Mouse (Mus musculus): ENCODE results near the gene Cdh23.

Gene Cdh23

GRCm38 (mm10) chr10:60626086-60626485 is 70.2 kb downstream of the Cdh23 start:
- no peak for DNase-seq

DNA sequence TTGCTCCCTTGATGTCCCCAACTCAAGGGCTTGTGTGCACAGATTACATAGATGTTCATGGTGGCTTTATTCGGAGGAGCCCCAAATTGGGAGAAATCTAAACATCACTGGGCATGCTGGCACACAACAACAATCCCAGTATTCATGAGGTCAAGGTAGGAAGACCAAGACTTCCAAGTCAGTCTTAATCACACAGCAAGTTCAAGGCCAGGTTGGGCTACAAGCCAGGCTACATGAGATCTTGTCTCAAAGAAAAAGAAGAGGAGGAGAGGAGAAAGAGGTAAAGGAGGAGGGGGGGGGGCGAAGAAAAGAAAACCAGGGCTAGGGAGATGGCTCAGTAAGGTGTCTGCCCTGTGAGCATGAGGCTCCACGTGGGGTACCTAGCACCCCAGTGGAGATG is 70.8 kb downstream of the Cdh23 start:
- DNase-seq = no peak

DNA sequence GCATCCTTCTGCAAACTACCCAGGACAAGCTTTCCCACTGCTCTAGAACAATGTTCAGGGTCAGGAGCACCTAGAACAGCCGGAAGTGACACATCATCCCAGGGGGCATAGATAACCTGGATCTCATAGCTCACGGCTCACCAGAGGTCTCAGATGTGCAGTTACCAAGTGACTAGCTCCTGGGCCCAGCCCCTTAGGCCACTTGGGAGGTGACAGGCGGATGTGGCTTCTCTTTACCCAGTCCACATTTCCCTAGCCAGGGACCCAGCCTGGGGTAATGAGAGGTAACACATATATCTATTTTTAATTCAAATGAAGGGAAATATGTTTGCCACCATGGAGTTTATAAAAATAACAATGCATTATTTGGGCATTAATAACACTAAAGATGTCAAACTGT is 71.3 kb downstream of the Cdh23 start:
- DNase-seq = no peak

DNA sequence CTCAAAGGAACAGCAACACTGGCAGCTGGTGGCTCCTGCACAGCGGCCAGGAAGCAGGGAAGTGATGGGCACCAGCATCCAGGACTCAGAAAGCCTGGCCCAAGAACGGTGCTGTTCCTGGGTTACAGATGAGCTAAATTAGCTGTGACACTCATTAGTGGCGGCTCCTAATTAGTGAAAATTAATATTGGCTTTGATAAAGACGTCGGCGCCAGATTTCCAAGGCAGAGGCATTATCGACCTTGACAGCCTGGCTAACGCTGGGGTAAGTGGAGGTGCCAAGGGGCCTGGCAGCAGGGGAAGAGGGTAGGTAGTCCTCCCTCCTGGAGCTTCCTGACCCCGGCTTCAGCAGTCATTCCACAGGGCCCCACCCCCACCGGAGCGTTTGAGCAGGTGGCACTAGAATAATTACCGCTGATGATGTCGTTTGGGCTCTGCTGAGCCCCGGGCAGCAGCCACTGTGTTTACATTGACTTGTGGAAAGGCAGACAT is 72.0 kb downstream of the Cdh23 start:
- DNase-seq = no peak

DNA sequence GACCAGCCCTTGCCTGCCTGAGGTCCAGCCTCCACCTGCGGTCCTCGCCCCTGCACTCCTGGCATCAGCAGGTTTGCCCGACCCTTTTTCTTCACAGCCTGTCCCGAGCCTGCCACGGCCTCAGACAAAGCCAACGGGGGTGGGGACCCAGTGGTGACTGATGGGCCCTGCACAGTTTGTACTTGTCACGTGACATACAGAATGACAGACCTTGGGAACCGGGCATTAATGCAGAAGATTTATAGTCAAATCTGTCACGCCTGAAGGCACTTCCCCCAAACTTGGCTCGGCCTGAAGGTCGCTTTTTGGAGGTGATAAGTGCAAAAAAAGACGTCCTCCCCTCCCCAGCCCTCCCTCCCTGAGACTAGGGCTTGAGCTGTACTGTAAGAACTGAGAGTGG is 73.5 kb downstream of the Cdh23 start:
- no peak for DNase-seq

- no peak for DNase-seq
Observed at GRCm38 (mm10) chr10:60621470-60622170, 74.7 kb downstream of the Cdh23 start.

GRCm38 (mm10) chr10:60615898-60616297 is 80.4 kb downstream of the Cdh23 start:
- no peak for DNase-seq

GRCm38 (mm10) chr10:60612893-60613292 is 83.4 kb downstream of the Cdh23 start:
- no peak for DNase-seq

DNA sequence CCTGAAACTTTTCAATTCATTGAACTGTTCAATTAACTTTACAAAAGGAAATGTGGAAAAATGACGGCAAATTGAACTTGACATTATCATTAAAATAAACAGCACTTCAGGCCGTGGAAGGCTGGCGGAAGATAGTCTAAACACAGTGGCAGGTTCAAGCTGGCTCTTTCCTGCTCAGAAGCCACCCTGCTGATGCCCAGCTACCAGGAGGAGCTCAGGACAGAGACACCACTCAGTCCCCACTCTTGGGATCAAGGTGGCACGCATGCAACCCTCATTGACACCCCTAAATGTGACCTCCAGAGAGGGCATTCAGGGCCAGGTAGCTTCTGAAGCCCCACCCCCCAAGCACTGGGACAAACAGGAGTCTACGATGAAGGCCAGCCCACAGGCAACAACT is 89.1 kb downstream of the Cdh23 start:
- DNase-seq = no peak

DNA sequence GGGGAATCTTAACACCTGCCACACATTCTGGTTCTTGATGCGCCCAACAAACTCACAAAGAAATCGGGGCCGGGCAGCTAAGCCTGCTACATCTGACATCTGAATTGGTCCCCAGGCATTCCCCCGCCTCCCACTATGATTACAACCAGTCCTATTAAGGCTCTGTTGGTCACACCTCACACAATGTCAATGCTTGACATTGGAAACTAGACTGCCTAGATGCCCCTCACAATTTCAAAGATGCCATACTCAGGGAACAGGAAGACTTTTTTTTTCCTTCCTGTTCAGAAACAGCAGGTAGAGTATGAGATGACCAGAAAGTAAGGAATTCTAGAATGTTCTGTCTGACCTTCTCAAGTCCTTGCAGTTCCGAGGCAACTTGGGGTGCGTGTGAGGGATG is 89.6 kb downstream of the Cdh23 start:
- DNase-seq = no peak

GRCm38 (mm10) chr10:60602235-60602634 is 94.1 kb downstream of the Cdh23 start:
- DNase-seq = no peak

DNA sequence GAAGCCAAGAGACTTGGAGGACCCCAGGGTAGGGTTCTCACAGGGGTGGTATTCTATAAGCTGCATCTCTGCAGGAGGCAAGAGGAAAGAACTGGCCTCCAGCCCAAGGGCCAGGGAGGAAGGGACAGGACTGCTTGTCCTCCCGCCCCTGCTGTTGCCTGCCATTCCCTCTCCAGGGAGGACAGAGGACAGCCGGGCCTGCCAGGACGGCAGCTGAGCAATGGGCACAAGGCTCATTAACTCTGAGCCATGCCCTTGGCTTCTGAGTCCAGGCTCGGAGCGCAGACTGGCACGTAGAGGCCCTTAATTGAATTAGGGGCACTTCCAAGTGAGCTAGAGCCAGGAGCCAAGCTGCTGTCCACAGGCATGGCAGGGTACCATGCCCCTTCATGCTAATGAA is 101.1 kb downstream of the Cdh23 start:
- DNase-seq = peak; percentile 32 to 35

DNA sequence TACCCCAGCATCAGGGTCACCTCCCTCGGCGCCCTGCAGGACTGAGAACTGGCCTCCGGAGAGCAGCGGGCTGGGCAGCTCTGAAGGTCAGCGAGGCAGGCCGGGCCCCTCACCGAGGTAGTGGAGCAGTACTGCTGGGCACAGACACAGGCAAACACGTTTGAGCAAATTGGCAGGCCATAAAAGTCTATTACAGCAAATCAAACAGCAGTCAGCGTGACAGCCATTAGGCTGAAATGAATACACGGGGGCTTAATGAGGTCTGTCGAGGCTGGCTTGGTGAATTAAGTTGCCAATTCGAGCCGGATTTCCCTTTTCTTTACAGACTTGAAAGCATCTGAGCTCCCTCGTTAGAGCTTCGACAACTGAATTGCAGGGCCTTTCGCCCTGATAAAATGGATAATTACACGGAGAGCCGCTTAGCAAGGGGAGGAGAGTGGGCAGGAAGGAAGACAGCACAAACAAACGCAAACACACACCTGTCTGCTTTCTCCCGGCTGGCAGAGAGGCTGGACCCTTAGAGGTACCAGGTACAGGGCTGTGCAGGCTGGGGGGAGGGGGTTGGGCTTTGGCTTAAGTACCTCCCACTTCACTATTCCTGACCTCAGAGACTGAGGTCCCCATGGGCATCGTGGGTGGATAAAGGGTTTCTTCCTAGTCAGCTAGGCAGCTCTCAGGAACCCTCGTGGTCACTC is 103.3 kb downstream of the Cdh23 start:
- no peak for DNase-seq

- DNase-seq = no peak
Observed at GRCm38 (mm10) chr10:60591281-60591680, 105.0 kb downstream of the Cdh23 start.

- DNase-seq = no peak
Observed at GRCm38 (mm10) chr10:60590241-60590640, 106.0 kb downstream of the Cdh23 start.

GRCm38 (mm10) chr10:60585691-60586090 is 110.6 kb downstream of the Cdh23 start:
- DNase-seq = no peak

DNA sequence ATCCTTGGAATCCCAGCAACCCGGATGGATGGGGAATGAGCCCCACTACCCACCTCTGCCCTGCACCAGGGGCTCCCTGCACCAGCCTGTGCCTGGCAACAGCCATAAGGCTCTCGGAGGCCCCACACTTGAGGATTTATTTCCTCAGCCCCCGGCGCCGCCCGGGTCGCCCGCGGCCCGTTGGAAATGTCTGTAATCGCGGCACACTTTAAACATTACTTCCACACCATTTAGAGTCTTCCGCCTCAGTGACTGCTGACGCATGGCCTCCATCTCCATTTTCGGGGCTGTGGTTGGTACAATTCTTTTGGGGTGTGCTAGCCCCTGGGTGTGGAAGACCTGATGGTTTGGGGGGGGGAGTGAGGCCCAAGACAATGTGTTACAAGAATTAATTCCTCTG is 113.3 kb downstream of the Cdh23 start:
- no peak for DNase-seq

GRCm38 (mm10) chr10:60580666-60581065 is 115.6 kb downstream of the Cdh23 start:
- DNase-seq = no peak

DNA sequence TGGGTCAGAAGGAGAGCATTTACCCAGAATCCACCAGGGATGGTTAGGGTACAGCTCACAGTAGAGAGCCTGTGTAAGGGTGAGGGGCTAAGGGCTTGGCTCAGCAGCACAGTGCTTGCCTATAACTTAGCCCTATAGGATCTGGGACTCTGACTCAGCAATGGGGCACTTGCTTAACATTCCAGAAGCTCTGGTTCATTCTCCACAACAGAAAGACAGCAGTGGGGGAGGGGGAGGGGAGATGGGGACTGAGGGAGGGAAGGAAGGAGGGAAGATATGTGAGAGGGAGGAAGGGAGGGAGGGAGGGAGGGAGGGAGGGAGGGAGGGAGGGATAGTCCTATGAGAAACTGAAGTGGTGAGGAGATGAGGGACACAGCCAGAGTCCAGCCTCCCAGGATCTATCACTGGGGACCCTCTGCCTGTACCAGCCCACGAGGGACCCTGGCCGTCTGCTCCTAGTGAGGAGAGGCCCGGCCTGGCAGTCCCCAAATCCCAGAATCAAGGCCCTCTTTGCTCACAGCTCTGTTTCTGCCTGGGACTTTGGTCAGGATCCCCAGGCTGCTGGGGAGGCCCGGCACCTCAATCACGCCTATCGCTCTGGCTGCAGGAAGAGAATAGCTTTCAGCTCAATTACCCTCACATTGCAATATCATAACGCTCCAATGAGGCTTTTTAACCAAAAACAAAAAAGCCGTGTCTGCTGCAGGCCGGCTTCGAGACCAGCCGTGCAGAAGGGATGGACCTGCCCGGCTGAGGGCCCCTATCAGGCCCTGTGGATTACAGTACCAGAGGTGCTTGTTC is 117.4 kb downstream of the Cdh23 start:
- no peak for DNase-seq

GRCm38 (mm10) chr10:60577920-60578737 is 118.2 kb downstream of the Cdh23 start:
- DNase-seq = no peak

- no peak for DNase-seq
Observed at GRCm38 (mm10) chr10:60577125-60577919, 119.0 kb downstream of the Cdh23 start.

DNA sequence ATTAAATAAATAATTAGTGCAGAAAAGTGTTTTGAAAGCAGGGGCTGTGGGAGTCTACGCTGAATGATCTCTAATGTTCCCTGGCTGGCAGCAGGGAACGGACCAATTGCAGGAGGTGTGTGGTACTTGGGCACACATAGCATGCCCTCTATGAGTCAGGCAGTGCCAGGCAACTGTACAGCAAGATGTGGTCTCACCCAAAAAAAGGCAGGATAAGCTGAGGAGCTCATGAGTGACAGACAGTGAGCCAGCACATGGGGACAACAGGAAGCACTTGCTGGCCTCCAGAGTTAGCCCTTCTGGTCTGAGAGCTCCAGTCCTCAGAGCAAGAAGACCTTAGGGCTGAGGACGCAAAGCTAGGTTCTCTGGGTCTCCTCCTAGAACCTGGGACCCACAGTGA is 121.4 kb downstream of the Cdh23 start:
- no peak for DNase-seq

Measured in cerebellum, adult 18-20 months (tissue).